Mouse (Mus musculus) hindbrain, embryonic 11.5 days (tissue): ENCODE measurements at regions not wholly inside any gene's neighbourhood (a gene's known extent, or its start where the extent isn't known, plus 50 kb on each side); places are given as distances from the start of the nearest gene placed in this dataset.

Experiments used
- ATAC-seq: fragments of 200-750 bp; cut with Nextera tagmentation; 2 replicates; pipeline ENCODE4 v1.8.0; 2017; ENCODE audit warnings: mild to moderate bottlenecking, moderate TSS enrichment, moderate library complexity; ENCODE audit not compliant: low FRiP score
- DNase-seq: peaks from one replicate; pipeline ENCODE4 v3.0.0-alpha.2; 2015; ENCODE audit warnings: low spot score
- H3K27ac ChIP-seq: fragments of 300-500 bp; sonication (generic); 2 replicates; pipeline ENCODE4 v1.5.1; 2014; ENCODE audit warnings: mild to moderate bottlenecking, low read depth, low read length
- H3K27me3 ChIP-seq: fragments of 300-500 bp; sonication (generic); 2 replicates; pipeline ENCODE4 v1.6.1; 2014; ENCODE audit warnings: mild to moderate bottlenecking, low read length, moderate library complexity, mixed read lengths; ENCODE audit not compliant: control insufficient read depth, insufficient read depth
- H3K36me3 ChIP-seq: fragments of 300-500 bp; sonication (generic); 2 replicates; pipeline ENCODE4 v1.6.1; 2014; ENCODE audit warnings: mild to moderate bottlenecking, low read length, moderate library complexity, mixed read lengths; ENCODE audit not compliant: control insufficient read depth, insufficient read depth
- H3K4me1 ChIP-seq: fragments of 300-500 bp; sonication (generic); replicated peaks from 2 replicates; pipeline ENCODE4 v1.6.1; 2014; ENCODE audit warnings: low read length, mixed read lengths; ENCODE audit not compliant: control insufficient read depth, insufficient read depth
- H3K4me2 ChIP-seq: fragments of 300-500 bp; sonication (generic); replicated peaks from 2 replicates; pipeline ENCODE4 v1.6.1; 2014; ENCODE audit warnings: mild to moderate bottlenecking, low read depth, low read length
- H3K4me3 ChIP-seq: fragments of 300-500 bp; sonication (generic); 2 replicates; pipeline ENCODE4 v1.5.1; 2014; ENCODE audit warnings: low read depth, low read length
- H3K9ac ChIP-seq: fragments of 300-500 bp; sonication (generic); 2 replicates; pipeline ENCODE4 v1.6.1; 2014; ENCODE audit warnings: low read depth, low read length
- H3K9me3 ChIP-seq: fragments of 300-500 bp; sonication (generic); 2 replicates; pipeline ENCODE4 v1.6.1; 2016; ENCODE audit warnings: low read length; ENCODE audit not compliant: control insufficient read depth
- WGBS: fragments of 180-500 bp; shearing (Covaris S2); extraction: QIAGEN DNeasy Blood & Tissue Kit; methylation state at CpG from one replicate; pipeline ENCODE4 v1.1.7; 2014; 5-methylcytosine and 5-hydroxymethylcytosine counted together

DNA sequence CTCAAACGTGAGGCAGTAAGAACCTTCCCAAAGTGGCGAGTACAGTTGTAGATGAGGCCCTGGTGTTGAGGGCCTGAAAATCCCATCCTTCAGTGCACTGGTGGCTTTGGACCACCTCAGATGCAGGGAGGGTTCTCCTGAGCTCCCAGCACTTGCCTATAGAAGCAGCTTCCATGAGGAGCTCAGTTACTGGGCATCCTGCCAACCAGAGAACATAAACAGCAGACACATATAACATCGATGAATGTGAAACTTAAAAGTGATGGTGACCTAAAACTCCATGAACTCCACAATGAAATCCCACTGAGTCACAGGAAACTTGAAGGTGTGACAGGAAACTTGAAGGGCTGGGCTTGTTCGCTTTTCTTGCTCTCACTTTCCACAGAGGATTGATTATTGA, 109.1 kb downstream of the Tas2r134 start:
- ATAC-seq (no peak), DNase-seq (no peak)
- H3K36me3 ChIP-seq = no peaks in the 10 kb centered on the region
- H3K27ac ChIP-seq = no peak overlapping the region
- no peaks in the 10 kb centered on the region for H3K4me1 ChIP-seq
- no peak overlapping the region for H3K4me3 ChIP-seq
- no peak overlapping the region for H3K9ac ChIP-seq
- no peaks in the 10 kb centered on the region for H3K9me3 ChIP-seq
- no peak overlapping the region for H3K4me2 ChIP-seq
- 86% methylated on average over 4 of the region's 4 CpGs for WGBS
- H3K27me3 ChIP-seq = no peaks in the 10 kb centered on the region

DNA sequence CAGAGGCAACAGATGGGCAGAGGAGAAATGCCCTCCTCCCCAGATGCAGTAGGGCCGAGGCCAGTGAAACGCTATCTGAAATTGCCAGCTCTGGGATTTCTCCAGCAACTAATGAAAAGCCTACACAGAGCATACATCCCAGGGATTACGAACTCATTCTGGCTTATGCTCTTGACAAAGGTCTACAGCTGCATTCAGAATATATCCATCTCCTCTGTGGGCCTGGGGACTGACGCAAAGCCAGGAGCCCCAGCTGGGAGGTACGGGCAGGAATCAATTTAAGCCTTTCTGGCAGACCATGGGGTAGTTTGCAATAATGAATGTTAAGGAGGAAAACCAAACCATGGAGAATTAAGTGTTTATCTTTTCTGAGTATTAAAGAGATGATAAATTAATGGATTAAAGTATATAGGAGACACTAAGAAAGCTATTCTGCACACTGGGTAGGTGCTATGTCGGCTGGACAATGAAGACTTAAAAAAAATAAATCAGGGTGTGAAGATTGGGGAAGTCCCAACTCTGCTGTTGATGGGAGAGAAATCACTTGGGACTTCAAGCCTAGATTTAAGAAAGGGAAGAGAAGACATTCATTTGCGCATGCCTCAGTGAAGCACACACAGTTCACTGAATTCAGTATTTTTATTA, 120.5 kb downstream of the Tas2r134 start:
- Histone ChIP-seq H3K27me3 (no peaks in the 10 kb centered on the region), H3K9me3 (no peaks in the 10 kb centered on the region), H3K9ac (no peak overlapping the region), H3K36me3 (no peaks in the 10 kb centered on the region), H3K4me1 (no peaks in the 10 kb centered on the region), H3K27ac (no peak overlapping the region), H3K4me3 (no peak overlapping the region), H3K4me2 (no peak overlapping the region)
- ATAC-seq (peak; percentile 64; the same call in 1 of the 2 replicates), DNase-seq (peak; percentile 22)
- 63% methylated on average over 7 of the region's 7 CpGs for WGBS

DNA sequence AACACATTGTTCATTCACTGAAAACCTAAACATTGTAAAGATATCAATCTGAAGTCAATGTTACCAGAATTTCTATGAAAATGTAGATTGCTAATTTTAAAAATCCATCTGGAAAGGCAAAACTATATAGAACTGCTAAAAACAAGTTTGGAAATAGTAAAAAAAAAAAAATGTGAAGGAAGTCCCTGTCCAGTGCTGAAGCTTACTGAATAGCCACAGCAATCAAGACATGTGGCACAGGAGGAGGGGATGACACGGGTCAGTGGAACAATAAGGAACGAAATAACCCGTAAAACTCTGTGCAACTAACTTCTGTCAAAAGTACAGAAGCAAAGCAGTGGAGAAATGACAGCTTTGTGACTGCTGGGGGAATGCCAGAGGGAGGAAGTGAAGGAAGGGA, 121.9 kb downstream of the Tas2r134 start:
- H3K4me2 ChIP-seq = no peak overlapping the region
- no peak for ATAC-seq
- H3K27me3 ChIP-seq = no peaks in the 10 kb centered on the region
- no peak overlapping the region for H3K4me3 ChIP-seq
- no peak overlapping the region for H3K9ac ChIP-seq
- H3K27ac ChIP-seq = no peak overlapping the region
- DNase-seq = no peak
- no peaks in the 10 kb centered on the region for H3K9me3 ChIP-seq
- no peaks in the 10 kb centered on the region for H3K36me3 ChIP-seq
- WGBS = 43% methylated on average over 3 of the region's 3 CpGs
- H3K4me1 ChIP-seq = no peaks in the 10 kb centered on the region

DNA sequence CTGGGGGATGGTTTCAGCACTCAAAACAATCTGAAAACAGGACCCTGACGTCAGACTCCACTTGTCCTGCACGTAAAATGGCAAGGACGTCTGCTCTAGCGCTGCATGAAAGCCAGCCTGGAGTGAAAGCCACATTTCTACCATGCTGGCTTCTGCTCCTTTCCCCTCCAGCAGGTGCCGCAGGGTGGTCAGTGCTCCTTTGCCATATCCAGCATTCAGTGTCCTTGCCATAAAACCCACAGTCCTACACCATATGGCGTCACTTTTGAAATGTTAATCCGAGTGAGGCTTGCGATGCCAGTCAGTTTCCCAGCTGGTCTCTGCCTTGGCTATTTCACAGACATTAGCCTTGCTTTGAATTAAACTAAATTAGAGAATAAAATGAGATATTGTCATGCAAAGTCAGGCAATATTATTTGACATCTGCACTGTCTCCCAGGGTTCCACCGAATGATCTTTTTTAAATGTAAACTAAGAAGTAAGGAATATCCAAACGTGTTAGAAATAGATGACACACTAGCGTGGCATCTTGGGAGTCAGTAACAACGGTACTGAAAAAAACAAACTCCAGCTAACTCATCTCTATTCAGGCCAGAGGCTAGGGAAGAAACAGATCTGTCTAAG, 125.7 kb downstream of the Tas2r134 start:
- Histone ChIP-seq H3K4me3 (no peak overlapping the region), H3K9me3 (no peaks in the 10 kb centered on the region), H3K9ac (no peak overlapping the region), H3K36me3 (no peaks in the 10 kb centered on the region), H3K4me1 (no peaks in the 10 kb centered on the region), H3K4me2 (no peak overlapping the region), H3K27ac (peak overlapping the region; percentile 64), H3K27me3 (no peaks in the 10 kb centered on the region)
- WGBS = 37% methylated on average over 12 of the region's 12 CpGs
- peak; percentile 93 for ATAC-seq
- peak; percentile 67 for DNase-seq

DNA sequence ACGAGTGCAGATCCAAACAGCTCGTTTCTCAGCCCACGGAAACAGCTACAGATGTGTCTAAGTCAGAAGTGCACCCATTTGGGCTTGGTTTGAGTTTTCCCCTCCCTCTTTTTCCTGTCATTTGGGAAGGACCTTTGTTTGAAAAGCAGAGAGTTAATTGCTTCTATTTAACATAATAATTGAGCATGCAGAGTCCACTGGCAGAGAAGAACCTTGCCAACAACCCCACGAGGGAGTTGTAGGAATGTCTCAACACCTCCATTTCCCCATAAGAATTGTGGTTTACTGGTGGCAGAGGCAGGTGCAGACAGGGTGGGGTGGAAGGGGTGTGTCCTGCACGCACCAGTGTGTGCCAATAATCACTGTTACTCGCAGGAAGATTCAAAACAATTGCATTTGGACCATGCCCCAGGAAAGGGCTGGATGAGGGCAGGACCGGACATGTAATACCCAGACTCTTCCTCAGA, 126.3 kb downstream of the Tas2r134 start:
- Histone ChIP-seq H3K36me3 (no peaks in the 10 kb centered on the region), H3K27me3 (no peaks in the 10 kb centered on the region), H3K4me2 (no peak overlapping the region), H3K27ac (peak overlapping the region; percentile 64), H3K4me3 (no peak overlapping the region), H3K9ac (no peak overlapping the region), H3K4me1 (no peaks in the 10 kb centered on the region), H3K9me3 (no peaks in the 10 kb centered on the region)
- WGBS = 41% methylated on average over 7 of the region's 7 CpGs
- DNase-seq = peak; percentile 45
- ATAC-seq = peak; percentile 88

DNA sequence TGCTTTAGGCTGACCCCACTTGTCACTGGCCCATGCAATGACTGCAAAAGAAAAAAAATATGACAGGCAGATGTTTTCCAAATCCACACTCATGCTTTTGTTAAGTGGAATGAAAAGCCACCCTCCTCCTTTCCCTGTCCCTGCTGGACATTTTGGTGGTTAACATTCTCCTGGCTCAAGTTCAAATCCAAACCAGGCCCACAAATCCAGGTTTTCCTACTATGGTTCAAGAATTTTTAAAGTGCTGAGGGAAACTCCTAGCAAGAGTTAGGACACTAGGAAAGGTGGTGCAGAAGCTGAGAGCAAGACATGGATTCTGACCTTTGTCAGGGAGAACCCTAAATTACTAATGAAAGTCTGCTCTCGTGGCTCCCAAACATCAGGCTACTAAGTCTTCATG, 130.1 kb downstream of the Tas2r134 start:
- no peak overlapping the region for H3K9ac ChIP-seq
- WGBS = 95% methylated on average over 1 of the region's 1 CpGs

DNA sequence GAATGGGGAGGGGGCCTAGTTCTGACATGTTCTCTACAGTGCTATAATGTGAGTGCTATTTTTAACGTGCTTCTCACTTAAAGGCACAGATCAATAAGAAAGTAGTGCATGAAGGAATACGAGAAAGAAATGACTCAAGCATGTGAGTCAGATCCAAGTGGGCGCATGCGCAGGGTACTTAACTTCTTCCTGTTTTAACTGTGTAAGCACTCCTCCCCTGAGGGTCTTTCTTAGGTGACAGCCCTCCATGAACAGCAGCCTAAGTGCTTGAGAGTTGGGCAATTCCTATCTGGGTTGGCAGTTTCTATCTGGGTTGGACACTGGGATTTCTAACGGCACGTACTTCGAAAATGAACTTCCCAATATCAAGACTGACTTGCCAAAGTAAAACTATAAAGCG, 130.8 kb downstream of the Tas2r134 start:
- no peak overlapping the region for H3K4me3 ChIP-seq
- 92% methylated on average over 8 of the region's 8 CpGs for WGBS
- no peak overlapping the region for H3K4me2 ChIP-seq
- no peaks in the 10 kb centered on the region for H3K36me3 ChIP-seq
- H3K9ac ChIP-seq = no peak overlapping the region
- H3K27ac ChIP-seq = no peak overlapping the region
- ATAC-seq = no peak
- no peaks in the 10 kb centered on the region for H3K9me3 ChIP-seq
- no peak for DNase-seq
- no peaks in the 10 kb centered on the region for H3K27me3 ChIP-seq
- no peaks in the 10 kb centered on the region for H3K4me1 ChIP-seq

More for the DNA sequence above, 130.1 kb downstream of the Tas2r134 start:
- H3K36me3 ChIP-seq = no peaks in the 10 kb centered on the region
- DNase-seq = no peak
- H3K4me3 ChIP-seq = no peak overlapping the region
- no peaks in the 10 kb centered on the region for H3K4me1 ChIP-seq
- H3K27ac ChIP-seq = no peak overlapping the region
- H3K27me3 ChIP-seq = no peaks in the 10 kb centered on the region
- no peak overlapping the region for H3K4me2 ChIP-seq
- ATAC-seq = no peak
- H3K9me3 ChIP-seq = no peaks in the 10 kb centered on the region

DNA sequence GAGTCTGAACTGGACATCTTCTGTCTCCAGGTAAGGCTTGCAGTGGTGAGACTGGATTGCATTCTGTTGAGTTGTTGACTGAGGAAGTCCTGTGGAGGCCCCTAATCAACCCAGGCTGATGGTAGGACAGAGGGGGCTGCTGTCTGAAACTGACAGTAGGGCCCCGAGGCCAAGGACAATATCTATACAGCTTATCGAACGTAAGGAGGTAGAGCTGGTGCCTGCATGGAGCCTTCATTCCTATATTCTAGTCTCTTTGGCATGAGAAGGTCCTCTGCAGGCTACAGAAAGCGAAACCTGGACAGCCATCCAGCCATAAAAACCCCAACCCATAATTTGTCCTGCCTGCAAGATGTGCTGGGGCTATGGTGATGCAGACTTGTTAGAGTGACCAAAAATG, 135.6 kb downstream of the Tas2r134 start:
- Histone ChIP-seq H3K4me2 (no peak overlapping the region), H3K9ac (no peak overlapping the region), H3K4me1 (no peaks in the 10 kb centered on the region), H3K36me3 (no peaks in the 10 kb centered on the region), H3K4me3 (no peak overlapping the region), H3K27ac (no peak overlapping the region), H3K9me3 (no peaks in the 10 kb centered on the region), H3K27me3 (no peaks in the 10 kb centered on the region)
- ATAC-seq (no peak), DNase-seq (no peak)
- WGBS = 93% methylated on average over 4 of the region's 4 CpGs

DNA sequence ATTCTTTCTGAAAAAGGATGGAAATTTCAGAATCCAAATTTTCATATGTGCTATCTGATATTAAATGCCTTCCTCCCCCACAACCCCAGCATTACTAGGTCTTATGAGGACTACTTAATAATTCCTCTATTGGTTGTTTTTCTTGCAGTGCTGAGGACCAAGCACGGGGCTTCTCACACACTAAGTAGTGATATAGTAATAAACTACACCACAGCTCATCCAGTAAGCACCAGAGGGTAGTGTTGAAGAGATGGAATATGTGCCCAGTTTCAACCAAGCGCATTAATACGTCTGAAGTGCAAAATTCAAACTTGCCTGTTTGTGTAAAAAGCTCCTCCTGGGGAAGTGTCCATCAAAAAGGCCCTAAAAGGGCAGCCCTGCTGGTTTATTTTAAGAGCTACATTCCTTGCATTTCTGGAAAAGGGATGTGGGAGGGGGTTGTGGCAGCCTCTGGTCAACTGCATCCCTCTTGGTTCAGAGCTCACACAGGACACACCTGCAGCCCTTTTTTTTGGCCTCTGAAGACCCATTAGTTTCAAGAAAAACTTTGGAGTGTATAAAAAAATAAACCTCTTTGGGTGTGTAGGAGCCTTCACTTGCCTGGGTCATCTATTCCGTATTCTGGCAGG, 140.3 kb downstream of the Tas2r134 start:
- no peaks in the 10 kb centered on the region for H3K36me3 ChIP-seq
- H3K9ac ChIP-seq = no peak overlapping the region
- no peak overlapping the region for H3K27ac ChIP-seq
- ATAC-seq (no peak), DNase-seq (no peak)
- H3K4me1 ChIP-seq = no peaks in the 10 kb centered on the region
- H3K9me3 ChIP-seq = no peaks in the 10 kb centered on the region
- no peak overlapping the region for H3K4me3 ChIP-seq
- no peaks in the 10 kb centered on the region for H3K27me3 ChIP-seq
- H3K4me2 ChIP-seq = no peak overlapping the region
- WGBS = 56% methylated on average over 4 of the region's 4 CpGs
